ENCODE assay signal across 8 mouse cellular contexts in genomic region chr10:40301181-40302075, GRCm38 (mm10). TPM values are rescaled to one million over a fixed set of nuclear protein-coding genes. Genes with fewer than 3 reads are reported as not detected.
DNase-seq lines count a peak whose midpoint lies in the region; ATAC-seq and TF ChIP-seq lines count a peak whose summit lies in the region.
"Not testable (repeated sequence)": the region's sequence is repeated elsewhere in the genome, so short reads cannot be mapped to it uniquely, and the experiment has no call there.

No protein-coding gene starts in this region.

- WGBS in hindbrain, postnatal 0 days: under 1% methylated on average over 74 of the region's 91 CpGs
- WGBS in macrophage (ENCODE audit: missing documents): 2% methylated on average over 54 of the region's 91 CpGs

- ATAC-seq in hindbrain, postnatal 0 days: peak; percentile 27

- peak overlapping the region; percentile 95 for H3K27ac ChIP-seq in gastrocnemius, adult 2 months
- H3K27ac ChIP-seq in hindbrain, postnatal 0 days: peak overlapping the region; percentile 88
- not testable (repeated sequence) for H3K27ac ChIP-seq in macrophage

- H3K79me2 ChIP-seq in macrophage (ENCODE audit: inconsistent target): peaks cover 46% of the 10 kb centered on the region

- peak overlapping the region; percentile 71 for H3K4me3 ChIP-seq in gastrocnemius, adult 2 months
- peak overlapping the region; percentile 77 for H3K4me3 ChIP-seq in hindbrain, postnatal 0 days (ENCODE audit: low read length)
- H3K4me3 ChIP-seq in macrophage (ENCODE audit: inconsistent target): peak overlapping the region; percentile 86

- H3K4me2 ChIP-seq in hindbrain, postnatal 0 days (ENCODE audit: low read depth, low read length): peak overlapping the region; percentile 67

- intact Hi-C loops in gastrocnemius, adult 2 months (cut with DNase I): loop anchor here (2.0 to 5.0 kb wide), 3 partner anchors 43 to 221 kb away; partner anchors contain the start of gene Gtf3c6
- intact Hi-C loops in left cerebral cortex, postnatal 25 days (cut with DNase I): loop anchor here (1.0 to 2.0 kb wide), 2 partner anchors 43 to 48 kb away; partner anchors contain the start of gene Gtf3c6

- H3K27me3 ChIP-seq in hindbrain, postnatal 0 days (ENCODE audit: insufficient read depth, low read length): not testable (repeated sequence)

- not testable (repeated sequence) for H3K36me3 ChIP-seq in hindbrain, postnatal 0 days (ENCODE audit: insufficient read depth, low read length); macrophage (ENCODE audit: inconsistent target)

- not testable (repeated sequence) for H3K9me3 ChIP-seq in hindbrain, postnatal 0 days (ENCODE audit: low read length)

- TF ChIP-seq CTCF in gastrocnemius, adult 2 months (IDR thresholded peaks at IDR 0.05): peak; percentile 5; the same call in 1 of the 2 replicates
- not testable (repeated sequence) for TF ChIP-seq CTCF in hindbrain, postnatal 0 days (IDR thresholded peaks at IDR 0.05; ENCODE audit: low read depth)

- H3K4me1 ChIP-seq in hindbrain, postnatal 0 days (ENCODE audit: insufficient read depth, low read length): not testable (repeated sequence)

- peak; percentile 67 for DNase-seq in ZHBTc4 (ENCODE audit: low read depth, low spot score)
- peak; percentile 59 to 64 for DNase-seq in cerebellum, postnatal 36 days
- peak; percentile 63 for DNase-seq in gastrocnemius, adult 2 months
- peak; percentile 62 for DNase-seq in hindbrain, postnatal 0 days (ENCODE audit: low spot score)
- DNase-seq in left cerebral cortex, postnatal 25 days (ENCODE audit: low spot score in 2 of 2): peak; percentile 24 to 54
- peak; percentile 35 for DNase-seq in right cerebral cortex, adult 18-20 months
- peak; percentile 64 to 69 for DNase-seq in thymus, postnatal 36 days

- H3K9ac ChIP-seq in hindbrain, postnatal 0 days (replicated peaks; ENCODE audit: low read length): peak overlapping the region; percentile 97

RNA-seq across cellular contexts. Expression of gene Amd1, which starts 0.6 kb away (rescaled TPM):
- total RNA-seq in gastrocnemius, adult 2 months (2021): 100 to 1,000 TPM in 1 of 2 experiments, 10 to 100 TPM in 1; 94.9 to 998 TPM
- total RNA-seq in hindbrain, postnatal 0 days (2014; rRNA removed): 47.6 and 57.5 TPM in 2 replicates
- 30.6 and 35.1 TPM in 2 replicates for polyA plus RNA-seq in hindbrain, postnatal 0 days (2015; fragmentation: Nextera tagmentation; extraction: Ambion mirVana)
- 10 to 100 TPM; 79.3 to 82.0 TPM for total RNA-seq in left cerebral cortex, postnatal 25 days (2021)
- 10 to 100 TPM in 21 of 26 experiments, 1 to 10 TPM in 5; 7.0 to 52.8 (median 22.2) TPM for total RNA-seq in macrophage (2018; cell fraction: chromatin; rRNA removed)
- 10 to 100 TPM; 27.3 to 55.4 (median 42.0) TPM for total RNA-seq in macrophage (2018; cell fraction: cytosol; rRNA removed)
- total RNA-seq in macrophage (2018; cell fraction: nucleus; rRNA removed): 10 to 100 TPM; 14.4 to 59.7 (median 29.2) TPM
- 35.2 to 73.4 TPM (median 38.5 TPM) in 3 replicates for polyA plus RNA-seq in macrophage (2018)

RNA-seq across cellular contexts. Expression of gene Cdk19, which starts 37.9 kb away (rescaled TPM):
- 10 to 100 TPM in 1 of 2 experiments, 1 to 10 TPM in 1; 5.9 to 32.3 TPM for total RNA-seq in gastrocnemius, adult 2 months (2021)
- total RNA-seq in hindbrain, postnatal 0 days (2014; rRNA removed): 18.2 and 19.6 TPM in 2 replicates
- 7.1 and 7.5 TPM in 2 replicates for polyA plus RNA-seq in hindbrain, postnatal 0 days (2015; fragmentation: Nextera tagmentation; extraction: Ambion mirVana)
- 10 to 100 TPM; 48.3 to 50.8 TPM for total RNA-seq in left cerebral cortex, postnatal 25 days (2021)
- 10 to 100 TPM in 19 of 26 experiments, 1 to 10 TPM in 7; 1.4 to 19.3 (median 13.5) TPM for total RNA-seq in macrophage (2018; cell fraction: chromatin; rRNA removed)
- total RNA-seq in macrophage (2018; cell fraction: cytosol; rRNA removed): 10 to 100 TPM; 13.5 to 26.2 (median 21.8) TPM
- 10 to 100 TPM in 22 of 26 experiments, 1 to 10 TPM in 4; 4.6 to 31.5 (median 18.1) TPM for total RNA-seq in macrophage (2018; cell fraction: nucleus; rRNA removed)
- 14.5 to 17.0 TPM (median 15.9 TPM) in 3 replicates for polyA plus RNA-seq in macrophage (2018)

RNA-seq across cellular contexts. Expression of gene Gtf3c6, which starts 43.5 kb away (rescaled TPM):
- 10 to 100 TPM; 27.0 to 27.7 TPM for total RNA-seq in gastrocnemius, adult 2 months (2021)
- total RNA-seq in hindbrain, postnatal 0 days (2014; rRNA removed): 24.6 and 26.8 TPM in 2 replicates
- polyA plus RNA-seq in hindbrain, postnatal 0 days (2015; fragmentation: Nextera tagmentation; extraction: Ambion mirVana): 59.4 and 64.6 TPM in 2 replicates
- total RNA-seq in left cerebral cortex, postnatal 25 days (2021): 10 to 100 TPM; 22.6 to 24.5 TPM
- total RNA-seq in macrophage (2018; cell fraction: chromatin; rRNA removed): 10 to 100 TPM in 12 of 26 experiments, 1 to 10 TPM in 14; 2.0 to 22.6 (median 8.2) TPM
- 10 to 100 TPM; 18.4 to 41.7 (median 31.5) TPM for total RNA-seq in macrophage (2018; cell fraction: cytosol; rRNA removed)
- total RNA-seq in macrophage (2018; cell fraction: nucleus; rRNA removed): 10 to 100 TPM in 14 of 26 experiments, 1 to 10 TPM in 12; 3.2 to 31.0 (median 10.3) TPM
- polyA plus RNA-seq in macrophage (2018): 30.1 to 131 TPM (median 49.8 TPM) in 3 replicates

RNA-seq across cellular contexts. Expression of gene Rpf2, which starts 54.6 kb away (rescaled TPM):
- total RNA-seq in gastrocnemius, adult 2 months (2021): 10 to 100 TPM; 13.5 to 17.3 TPM
- total RNA-seq in hindbrain, postnatal 0 days (2014; rRNA removed): 15.9 and 21.4 TPM in 2 replicates
- 51.9 and 52.1 TPM in 2 replicates for polyA plus RNA-seq in hindbrain, postnatal 0 days (2015; fragmentation: Nextera tagmentation; extraction: Ambion mirVana)
- 10 to 100 TPM; 19.6 to 22.8 TPM for total RNA-seq in left cerebral cortex, postnatal 25 days (2021)
- total RNA-seq in macrophage (2018; cell fraction: chromatin; rRNA removed): 10 to 100 TPM in 7 of 26 experiments, 1 to 10 TPM in 19; 2.2 to 14.4 (median 7.6) TPM
- total RNA-seq in macrophage (2018; cell fraction: cytosol; rRNA removed): 10 to 100 TPM in 25 of 26 experiments, 1 to 10 TPM in 1; 8.5 to 30.6 (median 23.3) TPM
- 10 to 100 TPM in 8 of 26 experiments, 1 to 10 TPM in 18; 2.6 to 19.8 (median 7.4) TPM for total RNA-seq in macrophage (2018; cell fraction: nucleus; rRNA removed)
- polyA plus RNA-seq in macrophage (2018): 15.7 to 56.1 TPM (median 40.4 TPM) in 3 replicates
